Mouse (Mus musculus) layer of hippocampus, adult 9-11 months (tissue): ENCODE data around the gene Pstk.
"Not testable (repeated sequence)": the region's sequence is repeated elsewhere in the genome, so short reads cannot be mapped to it uniquely, and the experiment has no call there.

Source experiments
- DNase-seq: peaks from one replicate; pipeline ENCODE4 v3.0.0; 2022

Gene Pstk

DNA sequence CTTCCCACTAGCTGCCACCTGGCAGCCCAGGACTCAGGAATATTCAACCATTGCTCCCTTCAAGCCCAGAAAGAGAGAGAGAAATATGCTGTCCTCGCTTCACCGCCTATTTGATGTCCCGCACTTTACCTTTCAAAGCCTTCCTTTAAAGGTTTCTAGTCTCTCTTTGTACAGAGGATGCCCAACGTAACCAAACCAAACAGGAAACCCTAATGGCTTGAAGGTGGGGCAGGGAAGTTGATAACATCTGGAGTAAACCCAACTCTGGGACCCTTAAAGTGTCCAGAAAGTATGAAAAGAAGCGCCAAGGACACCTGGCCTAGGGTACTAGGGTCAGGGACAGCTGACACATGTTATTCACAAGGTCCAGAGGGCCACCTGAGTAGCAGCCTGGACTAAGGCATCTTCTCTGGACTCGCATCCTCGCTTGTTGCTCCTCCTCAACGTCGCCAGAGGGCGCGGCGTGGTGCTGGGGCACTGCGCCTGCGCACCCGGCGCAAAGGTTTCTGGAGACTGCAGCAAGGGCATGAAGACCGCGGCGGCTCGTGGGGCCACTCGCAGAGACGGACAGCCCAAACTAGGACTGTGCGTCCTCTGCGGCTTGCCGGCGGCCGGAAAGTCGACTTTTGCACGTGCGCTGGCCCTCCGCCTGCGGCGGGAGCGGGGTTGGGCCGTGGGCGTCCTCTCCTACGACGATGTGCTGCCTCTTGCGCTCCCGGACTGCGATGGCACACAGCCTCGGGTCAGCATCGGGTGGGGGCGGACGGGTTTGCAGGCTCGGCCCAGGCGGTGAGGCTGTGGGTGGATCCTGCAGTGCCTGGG lies at the start of gene Pstk:
Gene Pstk (plus strand): TSS at position 494 of the 822 bp plus-strand sequence.
- peak; percentile 91 for DNase-seq

DNA sequence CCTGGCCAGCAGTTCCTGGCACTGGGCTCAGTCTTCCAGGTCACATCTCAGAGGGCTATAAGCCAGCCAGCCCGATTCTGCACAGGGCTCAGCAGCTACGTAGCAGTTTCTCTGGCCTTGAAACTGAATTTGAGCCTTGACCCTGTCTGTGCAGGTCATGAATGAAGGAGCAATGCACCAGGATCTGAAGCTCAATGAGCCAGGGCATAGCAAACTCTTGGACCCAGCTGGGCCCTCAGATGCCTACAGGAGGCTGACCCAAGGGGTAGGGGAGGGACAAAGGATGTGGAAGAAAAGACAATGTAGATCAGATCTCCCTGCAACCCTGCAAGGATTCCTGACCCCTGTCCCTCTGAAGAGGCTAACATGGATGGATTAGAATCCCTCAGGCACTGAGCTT lies 48.7 kb upstream of the Pstk start, which contains the start of gene Cuzd1:
Gene Cuzd1 (minus strand): TSS at position 101 of the 400 bp plus-strand sequence.
- DNase-seq: no peak

DNA sequence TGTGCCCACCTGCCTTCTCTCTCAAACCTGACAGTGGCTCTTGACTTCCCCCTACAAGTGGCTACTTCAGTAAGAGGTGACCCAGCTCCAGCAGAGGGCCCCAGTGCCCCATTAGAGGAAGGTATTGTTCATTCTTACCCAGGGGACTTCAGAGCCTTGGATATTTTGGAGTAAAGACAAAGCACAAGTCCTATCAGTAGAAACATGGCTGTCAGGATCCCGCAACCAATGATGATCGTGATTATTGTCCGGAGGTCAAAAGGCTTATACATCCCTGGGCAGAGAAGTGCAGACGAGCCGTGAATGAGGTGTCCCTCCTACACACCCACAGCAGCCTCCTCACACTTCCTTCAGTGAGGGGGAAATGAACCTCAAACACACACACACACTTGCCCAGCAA lies 43.9 kb upstream of the Pstk start:
- DNase-seq: no peak

DNA sequence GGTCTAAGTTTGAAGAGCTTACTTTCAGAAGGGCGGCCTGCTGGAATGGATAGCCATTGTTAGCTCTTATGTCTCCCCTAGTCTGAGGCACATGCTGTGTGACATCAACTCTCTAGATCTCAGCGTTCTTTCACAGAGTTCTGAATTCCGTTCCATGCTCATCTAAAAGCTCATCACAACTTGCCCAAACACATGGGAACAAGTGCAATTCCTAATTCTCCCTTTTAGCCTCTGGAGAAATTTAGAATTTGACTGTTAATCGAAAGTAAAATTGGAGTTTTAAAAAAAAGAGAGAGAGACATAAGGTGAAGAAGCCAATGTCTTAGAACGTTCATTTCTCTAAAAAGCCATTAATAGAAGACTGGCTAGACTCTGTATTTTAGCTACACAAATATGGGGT lies 41.5 kb upstream of the Pstk start, which contains the start of gene Fam24b:
Gene Fam24b (minus strand): TSS at position 101 of the 400 bp plus-strand sequence.
- DNase-seq: no peak

GRCm38 (mm10) chr7:131331688-131332087 lies 39.3 kb upstream of the Pstk start:
- no peak for DNase-seq

- no peak for DNase-seq
Measured at GRCm38 (mm10) chr7:131333564-131333963, 37.4 kb upstream of the Pstk start, which contains the start of gene Fam24a. Gene Fam24a (plus strand): TSS chr7:131333864.

- DNase-seq: no peak
Measured at GRCm38 (mm10) chr7:131337502-131338068, 33.4 kb upstream of the Pstk start.

DNA sequence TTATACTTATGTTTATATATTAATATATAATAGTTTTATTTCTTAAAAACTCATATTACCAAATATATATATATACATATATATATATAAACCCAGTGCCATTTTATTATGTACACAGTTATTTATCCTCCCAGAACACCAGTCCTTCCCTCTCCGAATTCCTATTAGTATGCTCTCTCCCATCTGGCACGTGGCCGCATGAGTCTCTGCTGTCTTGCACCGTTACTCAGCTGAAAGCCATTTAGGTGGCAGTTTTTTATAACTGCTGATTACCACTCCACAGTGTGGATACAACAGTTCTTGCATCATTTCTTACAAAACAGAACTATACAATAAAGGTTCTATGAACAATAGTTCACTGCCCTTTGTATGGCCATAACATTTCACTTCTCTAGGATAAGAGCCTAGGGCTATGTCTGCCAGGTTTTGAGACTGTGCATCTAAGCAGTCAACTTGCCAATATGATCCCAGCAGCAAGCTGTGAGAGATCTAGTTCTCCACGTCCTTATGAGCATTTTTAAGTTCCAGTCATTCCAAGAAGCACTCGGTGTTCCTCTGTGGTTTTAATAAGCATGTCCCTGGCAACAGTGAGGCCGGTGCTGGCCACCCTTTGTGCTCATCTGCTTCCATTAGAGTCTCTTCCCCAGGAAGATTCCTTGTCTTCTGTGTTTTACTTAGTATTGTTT lies 24.9 kb upstream of the Pstk start:
- no peak for DNase-seq

GRCm38 (mm10) chr7:131356105-131356504 lies 14.8 kb upstream of the Pstk start:
- DNase-seq: no peak

DNA sequence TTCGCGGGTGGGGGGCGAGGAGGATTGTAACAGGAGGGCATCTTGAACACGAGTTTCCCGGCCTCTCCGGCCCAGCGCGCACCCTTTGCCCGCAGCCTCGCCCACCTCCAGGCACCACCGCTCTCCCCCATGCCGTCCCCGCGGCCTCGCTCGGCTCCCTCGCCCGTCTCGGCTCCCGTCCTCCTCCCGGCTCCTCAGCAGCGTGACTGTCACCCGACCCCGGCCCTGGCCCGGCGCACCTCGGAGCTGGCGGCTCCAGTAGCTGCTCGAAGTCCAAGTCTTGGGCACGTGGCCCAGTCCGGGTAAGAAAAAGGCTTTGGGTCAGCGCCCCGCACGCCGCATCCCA lies 8.7 kb upstream of the Pstk start:
- no peak for DNase-seq

DNA sequence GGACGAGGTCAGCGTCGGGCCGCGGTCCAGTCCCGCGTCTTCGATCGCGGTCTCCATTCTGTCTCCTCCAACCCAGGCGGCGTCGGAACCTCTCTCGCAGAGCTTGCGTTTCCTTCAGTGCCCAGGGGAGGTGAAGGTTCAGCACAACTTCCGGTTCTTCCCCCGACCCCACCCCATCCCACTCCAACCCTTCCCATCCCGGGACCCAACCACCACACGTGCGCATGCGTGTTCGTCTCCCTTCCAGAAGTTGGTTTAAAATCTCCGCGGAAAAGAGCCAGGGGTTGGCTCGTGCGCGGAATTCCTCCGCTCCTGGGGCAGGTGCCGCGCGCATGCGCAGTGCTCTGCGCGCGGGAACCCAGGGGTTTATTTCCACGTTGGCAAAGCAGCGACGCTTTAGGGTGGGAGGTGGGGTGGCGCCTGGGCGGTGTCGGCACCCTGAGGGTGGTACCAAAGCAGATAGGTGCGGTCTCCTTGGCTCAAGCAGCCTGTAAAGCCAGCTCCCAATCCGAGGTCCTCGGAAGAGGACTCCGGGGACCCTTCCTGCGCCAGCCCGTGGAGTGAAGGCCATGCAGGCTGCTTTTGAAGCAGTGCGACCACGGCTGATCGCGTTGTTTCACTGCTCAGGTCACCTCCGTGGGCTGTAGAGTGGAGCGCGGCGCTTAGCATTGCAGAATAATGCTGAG lies 8.2 kb upstream of the Pstk start, which contains the start of gene 2310057M21Rik:
Gene 2310057M21Rik (minus strand): TSS at position 145 of the 686 bp plus-strand sequence.
- peak; percentile 95 for DNase-seq

- DNase-seq: no peak
Measured at GRCm38 (mm10) chr7:131364131-131364530, 6.8 kb upstream of the Pstk start.

GRCm38 (mm10) chr7:131371470-131371860 lies 524 bp downstream of the Pstk start:
- DNase-seq: no peak

- no peak for DNase-seq
Measured at GRCm38 (mm10) chr7:131371880-131372651, 1.1 kb downstream of the Pstk start.

DNA sequence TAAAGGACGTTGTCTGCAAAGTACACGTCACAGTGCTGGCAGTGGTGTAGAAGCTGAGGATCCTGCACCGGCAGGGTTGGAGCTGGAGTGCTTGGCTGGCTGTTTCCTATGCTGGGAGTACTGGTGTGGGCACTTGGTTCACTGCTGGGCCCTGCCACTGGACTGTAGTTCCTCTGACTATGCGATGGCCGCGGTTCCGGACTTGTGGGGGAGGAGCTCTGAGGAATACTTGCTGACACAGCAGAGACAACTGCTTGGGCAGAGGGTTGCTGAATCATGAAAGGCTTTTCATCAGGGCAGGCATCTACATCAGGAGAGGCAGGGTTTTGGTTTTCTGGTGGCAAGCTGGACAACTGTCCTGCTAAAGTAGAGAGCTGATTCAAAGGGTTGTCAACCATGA lies 20.8 kb downstream of the Pstk start:
- not testable (repeated sequence) for DNase-seq

GRCm38 (mm10) chr7:131409321-131409987 lies 38.5 kb downstream of the Pstk start:
- no peak for DNase-seq

- DNase-seq: no peak
Measured at GRCm38 (mm10) chr7:131409988-131410385, 39.0 kb downstream of the Pstk start.

DNA sequence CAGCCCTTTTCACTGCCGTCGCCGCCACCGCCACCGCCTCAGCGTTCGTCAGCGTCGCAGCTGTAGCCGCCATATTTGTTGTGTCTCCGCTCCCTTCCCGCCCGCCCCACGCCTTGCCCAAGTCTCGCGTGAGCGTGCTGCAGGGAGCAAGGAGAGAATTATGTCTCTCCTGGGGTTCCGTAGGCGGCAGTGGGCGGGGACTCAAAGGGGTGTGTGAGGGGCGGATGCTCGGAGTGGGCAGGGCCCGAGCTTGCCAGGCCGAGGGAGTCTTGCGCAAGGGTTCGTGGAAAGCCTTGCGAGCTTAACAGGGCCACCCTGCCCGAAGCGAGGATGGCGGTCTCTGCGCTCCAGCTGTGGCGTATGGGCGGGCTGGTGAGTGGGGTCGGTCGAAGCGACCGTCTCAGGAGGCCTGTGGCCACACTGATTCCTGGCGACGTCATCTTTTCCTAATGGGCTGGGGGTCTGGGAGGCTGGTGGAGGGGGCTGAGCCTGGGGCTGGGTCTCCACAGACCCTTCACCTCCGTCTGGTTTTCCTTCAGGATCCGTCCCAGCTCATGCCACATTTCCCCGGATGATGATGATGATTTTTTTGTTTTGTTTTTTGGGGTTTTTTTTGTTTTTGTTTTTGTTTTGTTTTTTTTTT lies 39.6 kb downstream of the Pstk start, which contains the start of the genes Ikzf5 and Acadsb:
Gene Ikzf5 (minus strand): TSS at position 106 of the 643 bp plus-strand sequence.
Gene Acadsb (plus strand): TSS at position 186 of the 643 bp plus-strand sequence.
- peak; percentile 98 for DNase-seq

DNA sequence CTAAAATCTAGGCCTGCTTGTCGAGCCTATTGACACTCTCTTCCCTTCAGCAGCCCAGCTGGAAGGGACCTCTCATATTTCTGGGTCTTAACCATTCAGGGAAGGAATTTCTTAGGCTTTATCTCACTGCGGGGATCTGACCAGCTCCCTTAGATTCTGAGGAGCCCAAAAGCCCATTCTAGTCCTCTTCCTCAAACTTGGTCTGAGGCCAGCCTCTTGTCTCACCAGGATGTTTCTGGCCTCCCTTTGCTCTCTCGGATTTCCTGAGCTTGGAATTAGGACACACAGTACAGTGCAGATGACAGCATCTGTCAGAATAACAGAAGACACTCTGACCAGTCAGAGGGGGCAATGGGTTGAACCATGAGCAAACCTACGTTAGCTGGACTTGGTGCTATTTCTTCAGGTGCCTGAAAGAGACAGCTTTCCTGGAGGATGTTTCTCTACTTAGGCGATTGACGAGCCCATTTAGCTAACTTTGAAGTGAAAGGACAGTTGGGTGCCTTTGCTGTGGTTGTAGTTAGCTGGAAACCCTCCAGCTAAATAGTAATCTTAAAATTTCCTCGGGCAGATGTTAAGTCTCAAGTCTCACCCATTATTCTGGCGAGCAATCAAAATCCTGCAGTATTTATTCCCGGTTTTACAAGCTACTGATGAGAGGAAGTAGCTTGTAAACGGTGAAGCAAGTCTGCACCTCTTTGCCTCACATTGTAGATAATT lies 40.4 kb downstream of the Pstk start:
- no peak for DNase-seq

- DNase-seq: no peak
Measured at GRCm38 (mm10) chr7:131411941-131412270, 41.0 kb downstream of the Pstk start.
